Mouse (Mus musculus) right cerebral cortex, postnatal 4 days (tissue): ENCODE data around the gene Cish.
"Not testable (repeated sequence)": the region's sequence is repeated elsewhere in the genome, so short reads cannot be mapped to it uniquely, and the experiment has no call there.

Experiments used
- DNase-seq: peaks from one replicate; pipeline ENCODE4 v3.0.0-alpha.2; 2022

Gene Cish

DNA sequence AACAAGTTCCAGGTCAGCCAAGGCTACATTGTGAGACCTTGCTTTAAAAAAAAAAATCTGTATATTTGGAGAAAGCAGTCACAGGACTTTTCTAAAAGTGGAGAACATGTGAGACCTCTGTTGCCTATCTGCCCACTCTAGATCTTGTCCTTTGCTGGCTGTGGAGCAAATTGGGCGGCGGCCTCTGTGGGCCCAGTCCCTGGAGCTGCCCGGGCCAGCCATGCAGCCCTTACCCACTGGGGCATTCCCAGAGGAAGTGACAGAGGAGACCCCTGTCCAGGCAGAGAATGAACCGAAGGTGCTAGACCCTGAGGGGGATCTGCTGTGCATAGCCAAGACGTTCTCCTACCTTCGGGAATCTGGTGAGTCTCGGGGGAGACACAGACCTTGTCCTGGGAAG is 4.0 kb downstream of the Cish start:
- no peak for DNase-seq

DNA sequence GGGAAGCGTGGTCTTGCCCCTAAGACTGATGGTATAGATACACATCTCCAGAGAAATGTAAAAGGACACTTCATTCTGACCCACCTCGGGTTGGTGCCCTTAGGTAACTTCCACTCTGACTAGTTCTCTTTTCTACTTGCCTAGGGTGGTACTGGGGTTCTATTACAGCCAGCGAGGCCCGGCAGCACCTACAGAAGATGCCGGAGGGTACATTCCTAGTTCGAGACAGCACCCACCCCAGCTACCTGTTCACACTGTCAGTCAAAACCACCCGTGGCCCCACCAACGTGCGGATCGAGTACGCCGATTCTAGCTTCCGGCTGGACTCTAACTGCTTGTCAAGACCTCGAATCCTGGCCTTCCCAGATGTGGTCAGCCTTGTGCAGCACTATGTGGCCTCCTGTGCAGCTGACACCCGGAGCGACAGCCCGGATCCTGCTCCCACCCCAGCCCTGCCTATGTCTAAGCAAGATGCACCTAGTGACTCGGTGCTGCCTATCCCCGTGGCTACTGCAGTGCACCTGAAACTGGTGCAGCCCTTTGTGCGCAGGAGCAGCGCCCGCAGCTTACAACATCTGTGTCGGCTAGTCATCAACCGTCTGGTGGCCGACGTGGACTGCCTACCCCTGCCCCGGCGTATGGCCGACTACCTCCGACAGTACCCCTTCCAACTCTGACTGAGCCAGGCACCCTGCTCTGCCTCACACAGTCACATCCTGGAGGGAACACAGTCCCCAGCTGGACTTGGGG is 4.6 kb downstream of the Cish start:
- no peak for DNase-seq

DNA sequence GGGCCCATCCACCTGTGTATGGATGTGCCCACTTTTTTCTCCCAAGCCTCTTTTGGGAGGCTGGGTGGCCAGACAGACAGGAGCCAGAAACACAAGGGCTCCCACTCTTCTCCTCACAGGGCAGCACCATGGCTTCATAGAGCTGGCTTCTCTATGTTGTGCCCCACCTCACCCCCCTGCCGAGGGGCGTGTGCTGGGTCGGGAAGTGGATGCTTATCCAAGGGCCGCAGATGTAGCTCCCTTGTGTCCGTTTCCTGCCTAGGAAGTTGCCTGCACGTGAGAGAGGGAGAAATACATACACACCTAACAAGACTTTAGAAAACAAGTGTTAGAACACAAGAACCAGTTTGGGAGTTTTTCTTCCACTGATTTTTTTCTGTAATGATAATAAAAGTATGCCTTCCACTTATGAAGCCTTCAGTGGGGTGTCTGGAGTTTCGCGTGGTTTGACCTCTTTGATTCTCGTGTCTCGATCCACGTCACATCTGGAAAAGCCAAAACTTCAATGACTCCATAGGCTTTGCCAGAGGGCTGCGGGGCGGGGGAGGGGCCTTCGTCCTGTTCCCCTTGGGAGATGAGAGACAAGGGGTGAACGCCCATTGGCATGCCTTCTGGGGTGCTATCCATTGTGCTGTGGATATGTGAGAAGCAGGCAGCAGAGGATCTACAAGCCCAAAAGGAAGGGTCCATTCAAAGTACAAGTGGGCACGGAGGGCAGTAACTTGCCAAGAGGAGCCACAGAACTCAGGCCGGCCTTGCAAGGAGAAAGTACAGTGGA is 5.9 kb downstream of the Cish start:
- no peak for DNase-seq

DNA sequence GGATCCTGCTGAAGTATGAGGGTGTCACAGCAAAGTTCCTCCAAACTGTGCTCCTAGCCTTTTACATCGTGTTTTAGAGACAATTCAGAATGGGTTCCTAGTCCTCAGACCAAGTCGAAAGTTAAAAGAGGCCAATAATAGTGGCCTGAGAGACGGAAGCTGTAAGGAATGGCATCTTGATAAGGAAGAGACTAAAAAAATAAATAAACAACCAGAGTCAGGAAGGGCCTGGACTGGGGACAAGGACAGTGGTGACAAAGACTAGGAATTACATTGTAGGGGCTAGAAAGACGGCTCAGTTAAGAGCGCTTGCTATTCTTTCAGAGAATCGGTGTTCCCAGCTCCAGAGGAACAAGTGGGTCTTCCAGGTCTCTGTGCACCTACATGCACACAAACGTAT is 6.8 kb downstream of the Cish start:
- DNase-seq, result no peak

DNA sequence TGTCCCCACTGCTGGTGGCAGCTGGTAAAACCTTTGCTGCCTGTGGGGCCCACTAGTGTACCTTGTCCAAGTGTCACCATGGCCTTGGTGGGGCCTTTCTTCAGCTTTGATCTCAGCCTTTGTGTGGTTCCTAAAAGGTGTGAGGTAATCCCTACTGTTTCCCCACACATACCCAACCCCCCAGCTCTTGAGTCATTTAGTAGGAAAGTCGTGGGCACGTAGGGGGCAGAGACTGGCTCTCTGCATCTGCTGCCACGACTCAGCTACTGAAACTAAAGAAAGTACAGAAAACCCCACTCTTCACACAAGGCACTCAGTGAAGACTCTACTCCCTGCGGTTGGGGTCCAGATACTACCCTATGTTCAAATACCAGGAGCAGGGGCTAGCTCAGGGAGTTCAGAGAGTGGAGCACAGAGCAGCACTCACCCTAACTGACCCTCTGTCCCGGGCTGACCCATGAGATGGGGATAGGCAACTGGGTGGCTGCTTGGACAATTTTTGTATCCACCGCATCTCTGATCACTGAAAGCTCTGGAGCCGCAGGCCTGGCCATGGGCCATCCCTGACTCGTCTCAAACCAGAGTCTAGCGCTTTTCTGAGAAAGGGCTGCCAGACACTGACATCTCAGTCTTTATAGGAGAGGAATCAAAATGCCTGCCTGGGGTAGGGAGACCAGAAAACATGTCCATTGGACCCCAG is 7.4 kb downstream of the Cish start:
- no peak for DNase-seq

DNA sequence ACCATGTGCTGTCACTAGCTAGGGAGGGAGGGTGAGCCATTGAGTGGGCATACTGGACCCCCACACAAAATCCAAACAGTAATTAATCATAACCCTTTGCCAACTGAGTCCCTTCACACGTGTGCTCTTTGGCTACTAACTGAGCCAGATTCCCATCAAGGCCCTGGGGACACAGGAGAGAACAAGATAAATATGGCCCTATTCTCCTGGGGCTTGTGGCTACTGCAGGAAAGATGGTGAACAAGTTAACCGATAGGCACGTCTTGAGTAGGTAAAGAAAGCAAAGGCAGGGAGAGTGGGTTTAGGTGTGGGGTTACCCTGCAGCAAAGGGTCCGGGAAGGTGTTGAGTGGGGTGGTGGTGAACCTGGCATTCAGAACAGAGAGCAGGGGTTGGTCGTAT is 8.1 kb downstream of the Cish start:
- no peak for DNase-seq

DNA sequence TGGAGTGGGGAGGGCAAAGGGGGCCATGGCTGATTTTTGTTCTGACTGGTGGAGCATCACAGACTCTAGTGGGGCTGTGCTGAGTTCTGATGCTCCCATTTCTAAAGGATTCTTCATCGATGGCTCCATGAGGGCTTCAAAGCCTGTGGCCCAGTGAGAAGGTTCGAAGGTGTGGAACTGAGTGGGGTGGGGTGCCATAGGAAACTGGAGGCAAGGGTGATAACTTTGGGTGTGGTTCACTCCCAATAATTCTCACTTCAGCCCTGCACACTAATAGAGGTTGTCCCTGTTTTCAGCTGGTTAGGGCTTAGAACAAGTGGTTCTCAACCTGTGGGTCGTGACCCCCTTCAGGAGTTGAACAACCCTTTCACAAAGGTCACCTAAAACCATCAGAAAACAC is 8.6 kb downstream of the Cish start:
- no peak for DNase-seq

DNA sequence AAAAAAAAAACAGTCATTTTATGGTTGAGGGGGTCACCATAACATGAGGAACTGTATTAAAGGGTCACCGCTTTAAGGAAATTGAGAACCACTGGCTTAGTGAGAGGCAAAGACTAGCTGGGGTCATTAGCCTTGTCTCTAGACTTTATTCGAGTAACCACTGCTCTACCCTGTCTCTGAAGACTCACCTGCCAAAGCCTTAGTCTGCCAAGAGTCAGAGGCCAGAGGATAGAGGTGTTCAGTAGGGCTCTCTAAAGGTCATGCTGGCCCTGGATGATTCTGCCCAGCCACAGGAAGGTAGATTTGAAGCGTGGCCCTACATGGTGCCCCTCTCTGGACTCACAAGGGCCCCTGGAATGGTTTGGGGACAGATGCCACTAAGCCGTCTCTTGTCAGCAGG is 9.2 kb downstream of the Cish start:
- no peak for DNase-seq

DNA sequence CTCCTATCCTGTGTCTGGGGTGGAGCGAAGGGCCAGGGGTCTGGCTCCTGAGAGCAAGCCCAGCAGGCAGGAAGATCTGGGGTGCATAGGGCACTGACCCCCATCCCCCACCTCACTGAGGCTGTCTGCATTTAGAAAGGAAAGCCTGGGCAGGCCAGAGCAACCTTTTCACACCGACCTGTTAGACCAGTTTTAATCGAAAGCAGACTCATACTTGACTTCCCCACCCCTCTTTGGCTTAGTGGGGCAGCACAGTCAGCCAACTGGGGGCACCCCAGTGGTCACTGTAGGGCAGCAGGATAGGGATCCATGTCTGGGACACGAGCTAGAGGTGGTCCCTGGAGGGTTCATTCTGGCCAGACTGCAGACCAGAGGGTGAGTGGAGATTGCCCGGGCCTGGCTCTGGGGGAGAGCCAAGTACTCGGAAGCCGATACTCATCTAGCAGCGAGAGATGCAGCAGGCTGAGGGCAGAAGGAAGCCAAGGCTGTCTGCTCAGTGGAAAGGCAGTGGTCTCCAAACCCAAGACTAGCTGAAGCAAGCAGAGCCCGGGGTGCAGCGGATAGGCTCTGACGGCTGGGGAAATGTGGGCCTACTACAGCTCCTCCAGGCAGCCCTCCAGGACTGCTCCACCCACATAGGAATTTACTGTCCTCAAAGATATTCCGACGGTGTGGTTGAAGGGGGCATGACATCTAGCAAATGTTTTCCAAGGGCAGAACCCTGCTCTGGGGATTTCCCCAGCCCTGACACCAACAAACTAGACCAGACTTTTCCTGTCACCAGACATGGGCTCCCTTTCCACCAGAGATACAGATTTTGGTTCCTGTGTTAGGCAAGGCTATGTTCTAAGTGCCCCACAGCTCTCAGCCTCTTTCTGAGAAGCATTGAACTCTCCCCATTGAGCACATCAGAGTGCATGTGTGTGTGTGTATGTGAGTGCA is 10.0 kb downstream of the Cish start:
- no peak for DNase-seq

DNA sequence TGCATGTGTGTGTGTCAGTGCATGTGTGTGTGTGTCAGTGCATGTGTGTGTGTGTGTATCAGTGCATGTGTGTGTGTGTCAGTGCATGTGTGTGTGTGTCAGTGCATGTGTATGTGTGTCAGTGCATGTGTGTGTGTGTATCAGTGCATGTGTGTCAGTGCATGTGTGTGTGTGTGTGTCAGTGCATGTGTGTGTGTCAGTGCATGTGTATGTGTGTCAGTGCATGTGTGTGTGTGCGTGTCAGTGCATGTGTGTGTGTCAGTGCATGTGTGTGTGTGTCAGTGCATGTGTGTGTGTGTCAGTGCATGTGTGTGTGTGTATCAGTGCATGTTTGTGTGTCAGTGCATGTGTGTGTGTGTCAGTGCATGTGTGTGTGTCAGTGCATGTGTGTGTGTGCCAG is 10.8 kb downstream of the Cish start:
- not testable (repeated sequence) for DNase-seq

DNA sequence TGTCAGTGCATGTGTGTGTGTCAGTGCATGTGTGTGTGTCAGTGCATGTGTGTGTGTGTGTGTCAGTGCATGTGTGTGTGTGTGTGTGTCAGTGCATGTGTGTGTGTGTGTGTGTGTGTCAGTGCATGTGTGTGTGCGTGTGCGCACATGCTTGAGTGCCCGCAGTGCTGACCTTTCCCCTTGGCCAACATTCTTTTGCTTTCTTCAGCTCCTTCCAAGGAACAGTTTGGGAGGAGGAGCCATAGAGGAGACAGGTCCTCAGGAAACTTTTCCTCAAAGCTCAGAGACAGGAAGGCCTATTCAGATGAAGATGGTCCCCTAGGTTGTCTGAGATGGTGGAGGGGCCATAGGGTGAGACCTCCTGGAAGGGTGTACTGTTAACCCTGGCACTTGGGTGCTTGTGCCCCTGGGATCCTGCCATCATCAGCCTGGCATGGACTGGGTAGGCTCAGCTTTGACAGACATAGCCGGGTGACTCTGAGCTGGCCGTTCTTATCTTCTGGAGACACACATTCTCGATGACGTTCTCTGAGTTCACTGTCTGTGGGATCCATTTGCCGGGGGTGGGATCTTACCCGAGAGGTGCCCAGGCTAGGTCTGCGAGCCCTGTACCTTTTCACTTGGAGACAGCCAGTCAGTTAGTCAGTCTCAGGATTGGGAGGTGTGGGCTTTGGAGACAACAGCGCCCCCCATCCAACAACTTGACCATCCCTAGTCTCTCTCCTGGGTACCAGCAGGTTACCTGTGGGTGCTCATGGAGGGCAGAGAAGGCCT is 11.5 kb downstream of the Cish start:
- no peak for DNase-seq

DNA sequence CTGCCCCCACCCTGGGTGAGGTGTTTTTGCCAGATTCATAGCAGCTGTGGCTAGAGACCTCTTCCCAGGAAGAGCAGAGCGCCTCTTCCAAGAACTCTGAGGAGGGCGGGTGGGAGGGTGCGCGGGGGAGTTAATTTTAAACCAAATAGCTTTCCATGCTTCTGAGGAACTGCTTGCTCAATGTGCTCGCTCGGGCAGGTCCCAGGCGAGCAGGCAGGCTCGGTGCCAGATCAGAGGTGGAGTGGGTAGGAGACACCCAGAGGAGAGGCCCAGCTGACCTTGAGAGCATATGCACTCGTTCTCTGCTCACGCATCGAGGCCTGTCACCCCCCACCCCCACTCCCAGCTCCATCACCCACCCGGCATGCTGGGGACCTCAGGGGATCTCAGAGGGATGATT is 12.1 kb downstream of the Cish start:
- no peak for DNase-seq

DNA sequence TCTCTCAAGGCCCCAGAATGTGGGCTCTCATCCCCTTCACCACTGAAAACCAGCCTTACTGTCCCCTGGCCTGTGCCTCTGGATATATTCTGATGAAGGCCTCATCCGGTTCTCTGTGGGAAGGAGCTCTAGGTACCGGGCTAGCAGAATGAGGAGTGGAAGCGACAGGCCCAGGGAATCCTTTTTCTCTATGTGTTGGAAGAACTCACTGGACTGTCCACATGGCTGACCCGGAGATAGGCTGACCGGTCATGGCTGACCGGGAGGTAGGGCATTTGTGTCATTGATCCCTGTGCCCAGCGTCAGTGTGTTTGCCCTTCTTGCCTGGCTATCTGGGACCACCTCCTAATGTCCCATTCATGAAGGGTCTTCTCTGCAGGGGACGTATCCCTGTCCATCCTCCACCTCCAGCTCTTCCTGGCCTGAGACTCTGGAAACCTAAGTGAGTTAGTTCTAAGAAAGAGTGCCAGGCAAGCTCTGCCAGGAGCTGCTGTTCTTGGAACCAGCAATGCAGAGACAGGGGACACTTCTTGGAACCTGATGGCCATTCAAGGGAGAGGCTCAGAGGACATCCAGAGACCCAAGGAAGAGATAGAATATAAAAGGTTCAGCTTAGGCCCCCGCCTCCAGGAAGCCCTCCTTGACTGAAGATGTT is 12.6 kb downstream of the Cish start:
- no peak for DNase-seq

DNA sequence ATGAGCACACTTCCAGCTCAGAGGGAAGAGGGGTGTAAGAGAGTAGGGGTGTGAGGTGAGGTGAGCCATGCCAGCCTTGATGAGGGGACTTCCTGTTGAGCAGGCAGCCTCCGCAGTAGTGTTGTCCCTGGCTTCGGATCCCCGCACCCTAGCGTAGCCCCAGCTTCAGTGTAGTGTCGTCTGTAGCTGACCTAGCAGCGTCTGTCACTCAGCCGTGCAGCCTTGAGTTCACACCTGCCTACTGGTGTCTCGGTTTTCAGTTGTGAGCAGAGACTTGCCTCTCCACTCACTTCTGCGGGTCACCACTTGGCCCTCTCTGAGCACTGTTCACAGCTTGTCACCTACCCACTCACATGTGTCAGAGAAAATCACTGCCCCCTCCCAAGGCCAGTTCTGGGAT is 13.3 kb downstream of the Cish start:
- DNase-seq, result no peak

DNA sequence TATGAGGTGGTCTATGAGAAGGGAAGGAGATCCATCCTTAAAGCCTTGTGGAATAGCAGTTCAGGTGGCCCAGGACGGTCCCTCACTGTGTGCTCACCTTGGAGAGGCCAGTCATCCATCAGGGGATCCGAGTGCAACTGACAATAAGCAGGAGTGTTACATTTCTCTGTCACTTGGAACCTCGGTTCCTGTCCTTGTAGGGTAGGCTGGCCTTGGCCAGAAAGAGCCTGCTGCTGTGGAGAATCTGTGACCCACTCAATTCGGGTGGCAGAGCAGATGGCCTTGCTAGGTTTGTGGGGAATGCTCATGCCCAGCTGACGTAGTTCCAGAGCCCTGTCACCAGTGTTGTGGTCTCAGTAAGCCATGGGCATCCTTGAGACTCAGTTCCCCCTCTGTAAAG is 13.8 kb downstream of the Cish start:
- DNase-seq, result no peak

DNA sequence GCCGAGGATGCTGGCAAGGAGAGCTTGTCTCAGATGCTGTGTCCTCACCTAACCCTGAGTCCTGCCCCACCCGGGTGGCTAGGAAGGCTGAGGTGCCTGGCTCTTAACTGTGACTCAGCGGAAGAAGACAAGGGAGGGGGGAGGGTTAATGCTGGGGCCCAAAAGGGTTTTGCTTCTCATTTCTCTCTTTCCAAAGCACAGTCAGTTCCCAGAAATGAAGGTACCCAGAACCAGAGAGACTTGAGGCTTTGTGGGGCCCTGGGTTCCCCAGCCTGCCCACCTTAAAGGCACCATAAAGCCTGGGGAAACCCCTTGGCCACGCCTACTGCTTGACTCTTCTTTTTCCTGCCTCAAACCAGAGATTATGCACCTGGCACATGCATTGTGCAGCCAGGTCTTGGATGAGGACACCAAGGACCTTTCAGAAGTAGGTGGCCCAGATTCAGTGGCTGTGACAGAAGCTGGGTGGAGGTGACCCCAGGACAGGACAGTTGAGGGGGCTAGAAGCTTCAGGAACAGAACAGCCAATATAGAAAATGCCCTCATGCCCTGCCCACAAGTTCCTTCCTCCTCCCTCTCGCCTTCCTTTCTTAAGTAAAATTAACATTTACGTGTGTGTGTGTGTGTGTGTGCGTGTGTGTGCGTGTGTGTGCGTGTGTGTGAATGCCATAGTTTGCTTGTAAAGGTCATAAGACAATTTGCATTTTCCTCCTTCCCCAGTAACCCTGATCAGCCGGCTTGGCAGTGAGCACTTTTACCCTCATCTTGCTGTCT is 17.2 kb downstream of the Cish start:
- DNase-seq, result no peak

DNA sequence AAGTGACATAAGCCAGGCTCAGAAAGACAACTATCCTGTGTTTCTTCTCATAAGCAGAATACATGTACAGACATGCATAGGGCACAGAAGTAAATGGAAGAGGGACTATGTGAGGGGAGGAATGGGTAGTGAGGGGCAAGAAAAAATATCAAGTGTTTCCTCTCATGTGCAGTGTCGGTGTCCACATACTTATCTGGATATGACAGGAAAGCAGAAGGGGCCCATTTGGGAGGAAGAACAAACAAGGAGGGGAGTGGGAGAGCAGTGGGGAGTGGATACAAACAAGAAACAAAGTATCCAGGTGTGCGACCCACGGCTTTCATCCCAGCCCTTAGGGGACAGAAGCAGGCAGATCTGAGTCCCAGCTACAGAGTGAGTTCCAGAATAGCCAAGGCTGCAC is 18.1 kb downstream of the Cish start:
- no peak for DNase-seq

DNA sequence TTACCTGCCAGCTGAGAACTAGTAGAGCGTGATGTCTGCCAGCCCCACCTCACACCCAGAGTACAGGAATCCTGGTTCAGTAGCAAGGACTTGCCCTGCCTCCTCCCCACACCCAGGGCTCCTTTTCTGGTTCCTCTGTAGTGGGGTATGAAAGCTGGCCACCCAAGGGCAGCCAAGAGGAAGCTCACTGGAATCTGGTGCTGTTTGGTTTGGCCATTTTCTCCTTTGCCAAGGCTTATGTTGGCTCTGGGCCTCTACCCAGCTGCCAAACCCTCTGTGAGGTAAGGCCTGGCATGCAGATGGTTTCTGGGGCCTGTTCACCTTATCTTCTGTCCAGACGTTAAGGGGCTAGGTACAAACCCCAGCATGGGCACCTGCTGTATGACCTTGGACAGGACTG is 20.0 kb downstream of the Cish start:
- no peak for DNase-seq

DNA sequence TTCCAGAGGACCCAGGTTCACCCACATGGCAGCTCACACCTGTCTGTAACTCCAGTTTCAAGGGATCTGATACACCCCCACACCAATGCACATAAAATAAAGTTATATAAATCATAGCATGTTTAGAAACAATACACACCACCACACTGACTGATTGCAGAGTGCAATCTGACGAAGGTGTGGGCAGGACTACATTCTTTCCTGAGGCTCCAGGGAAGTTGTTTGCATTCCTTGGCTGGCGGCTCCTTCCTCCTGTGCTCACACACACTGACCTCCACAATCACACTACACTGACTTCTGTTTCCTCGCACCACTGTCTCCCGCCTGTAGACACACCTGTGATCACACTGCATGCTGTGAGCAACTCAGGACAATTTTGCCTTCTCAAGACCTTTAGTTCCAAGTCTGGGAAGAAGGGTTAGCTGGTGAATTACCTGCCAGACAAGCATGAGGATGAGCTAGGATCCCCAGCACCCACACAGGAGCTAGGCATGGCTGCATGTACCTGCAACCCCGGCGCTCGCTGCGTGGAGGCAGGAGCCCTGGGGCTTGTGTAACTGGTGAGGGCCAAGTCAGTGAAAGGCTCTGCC is 26.7 kb downstream of the Cish start:
- DNase-seq, result no peak

DNA sequence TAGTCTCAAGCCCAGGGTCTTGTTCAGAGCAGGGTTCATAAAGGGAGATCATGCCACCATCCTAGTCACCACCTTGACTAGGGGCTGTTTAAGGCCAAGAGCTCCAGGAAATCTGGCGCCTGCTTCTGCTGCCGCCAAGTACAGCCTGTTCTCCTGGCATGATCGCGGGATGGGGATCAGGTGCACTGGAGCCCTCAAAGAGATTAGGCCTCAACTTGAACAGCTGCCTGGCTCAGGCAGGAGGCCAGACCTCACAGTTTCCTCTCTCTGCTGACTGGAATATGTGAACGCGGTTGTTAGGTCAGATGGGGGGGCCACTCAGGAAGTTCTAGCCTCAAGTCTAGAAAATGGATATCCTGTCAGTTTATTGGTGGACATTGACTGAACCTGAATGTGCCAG is 27.7 kb downstream of the Cish start:
- no peak for DNase-seq
